Mouse (Mus musculus) bone marrow macrophage, adult 2 months (primary cell): ENCODE results near the gene Mboat2. TPM values are rescaled to one million over a fixed set of nuclear protein-coding genes. Genes with fewer than 3 reads are reported as not detected.

Source experiments
- H3K27ac ChIP-seq: 2 replicates; pipeline ENCODE4 v1.5.1; 2012; ENCODE audit warnings: low read depth, low read length; ENCODE audit not compliant: insufficient read depth
- H3K4me1 ChIP-seq: 2 replicates; pipeline ENCODE4 v1.6.1; 2012; ENCODE audit warnings: low read length; ENCODE audit not compliant: control insufficient read depth, insufficient read depth
- H3K4me3 ChIP-seq: 2 replicates; pipeline ENCODE4 v1.5.1; 2012; ENCODE audit warnings: mild to moderate bottlenecking, low read length, moderate library complexity; ENCODE audit not compliant: insufficient read depth
- CTCF ChIP-seq: IDR thresholded peaks from 2 replicates; pipeline ENCODE4 v1.5.1; 2012; ENCODE audit warnings: low read depth, mild to moderate bottlenecking, low read length, moderate library complexity
- POLR2A ChIP-seq: IDR thresholded peaks from 2 replicates; pipeline ENCODE4 v1.6.1; 2012; ENCODE audit warnings: mild to moderate bottlenecking, low read depth, low read length, borderline replicate concordance
- polyA plus RNA-seq: library from polyadenylated mRNA; stranded (reverse); fragments of >200 nt; gene quantifications from 2 replicates; pipeline ENCODE4 v1.2.4, GENCODE M21; 2012; ENCODE audit not compliant: missing spikeins, insufficient read depth, insufficient read length

Mboat2 gene
- polyA plus RNA-seq, 1 experiment, result 0.23 TPM

GRCm38 (mm10) chr12:24893777-24894468 lies 63.2 kb downstream of the Mboat2 start:
- H3K4me1 ChIP-seq, result no peaks in the 10 kb centered on the region
- no peak overlapping the region for H3K4me3 ChIP-seq
- TF ChIP-seq CTCF, result no peak
- no peak for TF ChIP-seq POLR2A
- no peak overlapping the region for H3K27ac ChIP-seq

DNA sequence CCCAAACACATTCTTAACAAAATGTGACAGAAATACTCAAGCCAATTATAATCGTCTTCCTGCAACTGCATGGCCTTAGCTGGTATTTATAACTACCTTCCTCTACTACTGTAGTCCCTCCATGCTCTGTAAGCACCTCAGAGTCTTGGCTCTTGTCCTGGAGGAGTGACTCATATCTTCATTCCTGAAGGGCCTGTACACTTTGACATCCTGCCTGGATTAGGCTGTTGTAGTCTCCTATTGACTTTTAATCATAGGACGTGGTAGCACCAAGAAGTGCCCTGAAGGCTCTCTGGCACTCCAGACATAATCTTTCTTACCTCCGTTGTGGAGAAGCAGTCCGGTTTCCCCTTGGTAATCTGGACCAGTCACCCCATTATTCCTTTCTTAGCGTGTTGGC lies 64.7 kb downstream of the Mboat2 start:
- H3K4me3 ChIP-seq, result no peak overlapping the region
- no peaks in the 10 kb centered on the region for H3K4me1 ChIP-seq
- H3K27ac ChIP-seq, result no peak overlapping the region
- no peak for TF ChIP-seq CTCF
- no peak for TF ChIP-seq POLR2A

DNA sequence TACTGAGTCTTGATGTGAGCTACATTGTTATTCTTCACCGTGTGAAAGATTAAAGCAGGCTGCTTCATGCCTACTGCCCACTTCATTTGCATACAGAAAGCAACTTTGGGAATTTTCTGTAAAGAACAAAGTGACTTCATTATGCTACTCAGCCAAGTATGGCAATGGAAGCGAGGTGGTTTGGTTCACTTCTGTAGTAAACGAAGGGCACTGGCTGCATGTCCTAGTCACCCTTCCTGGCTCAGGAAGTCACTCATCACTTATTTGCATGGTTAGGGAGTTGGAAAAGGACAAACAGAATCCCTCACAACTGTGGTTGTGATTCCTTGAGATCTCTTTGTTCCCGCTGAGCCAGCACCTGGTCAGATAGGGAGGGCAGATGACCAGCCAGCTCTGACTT lies 66.7 kb downstream of the Mboat2 start:
- Histone ChIP-seq H3K4me1 (no peaks in the 10 kb centered on the region), H3K27ac (no peak overlapping the region), H3K4me3 (no peak overlapping the region)
- TF ChIP-seq POLR2A, result no peak
- TF ChIP-seq CTCF, result no peak

DNA sequence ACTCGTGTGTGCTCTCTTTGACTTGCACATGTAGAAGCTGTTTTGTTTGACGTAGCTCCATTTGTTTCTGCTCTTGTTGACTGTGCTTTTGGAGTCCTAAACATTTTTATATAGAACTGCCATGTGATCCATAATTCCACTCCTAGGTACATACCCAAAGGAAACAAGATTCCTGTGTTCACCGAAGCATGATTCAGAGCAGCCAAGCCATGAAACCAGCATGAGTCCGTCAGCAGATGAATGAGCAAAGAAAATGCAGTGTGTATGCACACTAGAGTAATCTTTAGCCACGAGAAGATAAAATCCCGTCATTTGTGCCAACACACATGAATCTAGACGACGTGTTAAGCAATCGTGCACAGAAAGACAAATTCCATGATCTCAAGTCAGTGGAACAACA lies 67.5 kb downstream of the Mboat2 start:
- no peaks in the 10 kb centered on the region for H3K4me1 ChIP-seq
- no peak overlapping the region for H3K27ac ChIP-seq
- TF ChIP-seq POLR2A, result no peak
- TF ChIP-seq CTCF, result no peak
- H3K4me3 ChIP-seq, result no peak overlapping the region

DNA sequence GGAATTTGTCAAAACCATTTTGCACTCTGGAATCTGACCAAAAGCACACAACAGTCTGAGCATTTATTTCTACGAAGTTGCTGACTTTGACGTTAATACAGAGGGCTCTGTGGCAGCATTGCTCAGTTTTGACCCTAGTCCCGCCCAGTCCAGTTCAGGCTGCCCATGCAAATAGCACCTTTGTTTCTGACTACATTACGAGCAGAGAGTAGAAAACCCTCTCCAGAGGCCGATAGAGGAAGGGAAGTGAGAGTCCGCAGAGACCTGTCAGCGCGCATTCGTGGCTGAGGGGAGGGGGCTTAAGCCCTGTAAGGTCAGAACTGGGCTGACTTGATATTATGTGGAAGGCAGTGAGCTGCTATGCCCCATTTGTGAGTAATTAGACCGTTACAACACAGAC lies 69.0 kb downstream of the Mboat2 start:
- Histone ChIP-seq H3K4me1 (no peaks in the 10 kb centered on the region), H3K27ac (no peak overlapping the region), H3K4me3 (no peak overlapping the region)
- TF ChIP-seq CTCF (no peak), POLR2A (no peak)

- H3K27ac ChIP-seq, result no peak overlapping the region
- TF ChIP-seq POLR2A (no peak), CTCF (no peak)
- no peaks in the 10 kb centered on the region for H3K4me1 ChIP-seq
- no peak overlapping the region for H3K4me3 ChIP-seq
Measured at GRCm38 (mm10) chr12:24902736-24903135, 72.1 kb downstream of the Mboat2 start.

- Histone ChIP-seq H3K4me3 (no peak overlapping the region), H3K4me1 (no peaks in the 10 kb centered on the region), H3K27ac (no peak overlapping the region)
- TF ChIP-seq POLR2A, result no peak
- no peak for TF ChIP-seq CTCF
Measured at GRCm38 (mm10) chr12:24907894-24908293, 77.2 kb downstream of the Mboat2 start.

DNA sequence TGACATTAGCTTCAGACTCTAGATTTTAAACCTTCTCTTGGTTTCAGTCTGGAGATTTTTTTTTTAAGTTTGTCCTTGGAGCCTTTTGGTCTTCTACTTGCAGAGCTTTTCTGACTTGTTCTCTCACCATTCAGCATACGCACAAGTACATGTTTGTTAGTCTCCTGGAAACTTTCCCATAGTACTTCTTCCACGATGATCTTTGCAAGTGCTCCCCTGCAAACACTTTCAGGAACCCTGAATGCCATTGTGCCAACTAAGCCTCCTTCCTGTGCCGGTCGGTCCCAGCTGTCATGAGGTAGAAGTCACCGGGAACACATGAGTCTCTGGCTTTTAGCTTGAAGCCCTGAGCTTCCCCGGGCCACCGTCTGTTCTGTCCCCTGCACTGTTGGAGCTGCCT lies 79.0 kb downstream of the Mboat2 start:
- TF ChIP-seq CTCF, result no peak
- no peak for TF ChIP-seq POLR2A
- Histone ChIP-seq H3K4me3 (no peak overlapping the region), H3K4me1 (no peaks in the 10 kb centered on the region), H3K27ac (no peak overlapping the region)

- TF ChIP-seq POLR2A (no peak), CTCF (no peak)
- no peaks in the 10 kb centered on the region for H3K4me1 ChIP-seq
Measured at GRCm38 (mm10) chr12:24912174-24912573, 81.5 kb downstream of the Mboat2 start.

DNA sequence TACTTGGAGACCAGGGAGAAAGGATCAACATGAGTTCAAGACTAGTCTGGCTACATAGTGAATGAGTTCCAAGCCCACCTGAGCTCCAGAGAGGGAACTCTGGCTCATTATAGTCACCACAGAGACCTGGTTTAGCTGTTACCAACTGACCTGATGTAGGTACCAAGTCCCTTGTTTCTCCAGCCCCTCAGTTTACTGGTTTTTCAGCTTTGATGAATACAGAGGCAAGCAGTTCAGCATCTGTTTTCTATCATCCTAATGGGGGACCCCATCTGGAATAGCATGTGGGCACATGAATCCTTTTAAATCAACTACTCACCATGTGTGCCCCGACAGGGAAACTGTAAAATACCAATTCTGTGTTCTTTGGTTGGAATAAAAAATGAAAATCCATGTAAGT lies 82.2 kb downstream of the Mboat2 start:
- Histone ChIP-seq H3K4me3 (no peak overlapping the region), H3K4me1 (no peaks in the 10 kb centered on the region), H3K27ac (no peak overlapping the region)
- TF ChIP-seq CTCF (no peak), POLR2A (no peak)

More at GRCm38 (mm10) chr12:24912174-24912573, 81.5 kb downstream of the Mboat2 start:
- Histone ChIP-seq H3K27ac (no peak overlapping the region), H3K4me3 (no peak overlapping the region)
